Mouse (Mus musculus) heart, embryonic 16.5 days (tissue): Measurements from ENCODE around the gene Acad10. TPM values are rescaled to one million over a fixed set of nuclear protein-coding genes. Genes with fewer than 3 reads are reported as not detected.

Source experiments
- ATAC-seq: fragments of 200-750 bp; cut with Nextera tagmentation; replicated peaks from 2 replicates; pipeline ENCODE4 v1.8.0; 2017; ENCODE audit warnings: moderate number of reproducible peaks; ENCODE audit not compliant: insufficient read depth, low FRiP score; ENCODE audit errors: extremely low read depth
- H3K27ac ChIP-seq: fragments of 300-500 bp; sonication (generic); 2 replicates; pipeline ENCODE4 v1.5.1; 2014; ENCODE audit warnings: mild to moderate bottlenecking, low read length, control low read depth, moderate library complexity
- H3K27me3 ChIP-seq: fragments of 300-500 bp; sonication (generic); 2 replicates; pipeline ENCODE4 v1.6.1; 2014; ENCODE audit warnings: low read length, mixed read lengths; ENCODE audit not compliant: control insufficient read depth, insufficient read depth
- H3K36me3 ChIP-seq: fragments of 300-500 bp; sonication (generic); 2 replicates; pipeline ENCODE4 v1.6.1; 2014; ENCODE audit not compliant: control insufficient read depth, insufficient read depth
- H3K4me1 ChIP-seq: fragments of 300-500 bp; sonication (generic); 2 replicates; pipeline ENCODE4 v1.6.1; 2014; ENCODE audit warnings: low read length, mixed read lengths; ENCODE audit not compliant: control insufficient read depth, insufficient read depth
- H3K4me2 ChIP-seq: fragments of 300-500 bp; sonication (generic); 2 replicates; pipeline ENCODE4 v1.6.1; 2014; ENCODE audit warnings: low read depth, mild to moderate bottlenecking, control low read depth, low read length
- H3K4me3 ChIP-seq: fragments of 300-500 bp; sonication (generic); 2 replicates; pipeline ENCODE4 v1.5.1; 2014; ENCODE audit warnings: mild to moderate bottlenecking, control low read depth, low read length
- H3K9ac ChIP-seq: fragments of 300-500 bp; sonication (generic); 2 replicates; pipeline ENCODE4 v1.6.1; 2014; ENCODE audit warnings: low read length, control low read depth
- H3K9me3 ChIP-seq: fragments of 300-500 bp; sonication (generic); replicated peaks from 2 replicates; pipeline ENCODE4 v1.6.1; 2016; ENCODE audit warnings: low read length; ENCODE audit not compliant: control insufficient read depth
- WGBS: fragments of 180-500 bp; shearing (Covaris S2); extraction: QIAGEN DNeasy Blood & Tissue Kit; methylation state at CpG from one replicate; pipeline ENCODE4 v1.1.7; 2014; 5-methylcytosine and 5-hydroxymethylcytosine counted together
- polyA plus RNA-seq: library from polyadenylated mRNA; unstranded; fragments of >200 nt; fragmentation: Nextera tagmentation; extraction: Ambion mirVana; gene quantifications from 2 replicates; pipeline ENCODE4 v1.2.1, GENCODE M21; 2015

The Acad10 gene
- polyA plus RNA-seq, 1 experiment from 2014 or later: 2.2 TPM

DNA sequence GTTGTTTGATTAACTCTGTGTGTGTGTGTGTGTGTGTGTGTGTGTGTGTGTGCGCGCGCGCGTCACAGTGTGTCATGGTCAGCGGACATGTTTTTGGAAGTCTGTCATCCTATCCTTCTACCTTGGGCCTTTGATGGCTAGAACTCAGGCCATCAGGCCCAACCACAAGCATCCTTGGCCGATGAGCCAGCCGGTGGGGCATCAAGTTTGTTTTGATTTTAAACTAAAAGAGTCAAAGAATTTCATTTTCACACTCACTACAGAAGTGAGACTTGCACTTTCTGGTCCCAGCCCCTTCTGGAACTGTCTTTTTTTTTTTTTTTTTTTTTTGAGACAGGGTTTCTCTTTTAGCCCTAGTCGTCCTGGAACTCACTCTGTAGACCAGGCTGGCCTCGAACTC lies 75.3 kb downstream of the Acad10 start:
- ATAC-seq: no peak
- Histone ChIP-seq H3K36me3 (no peaks in the 10 kb centered on the region), H3K9ac (no peak overlapping the region), H3K4me1 (peaks cover 18% of the 10 kb centered on the region), H3K9me3 (no peaks in the 10 kb centered on the region), H3K4me2 (no peak overlapping the region), H3K27me3 (no peaks in the 10 kb centered on the region), H3K4me3 (no peak overlapping the region), H3K27ac (no peak overlapping the region)
- 94% methylated on average over 10 of the region's 10 CpGs for WGBS

GRCm38 (mm10) chr5:121583765-121584501 lies 76.4 kb downstream of the Acad10 start:
- Histone ChIP-seq H3K36me3 (0 out of 2 replicates have a peak, but pooled peaks cover 7% of the 10 kb centered on the region), H3K4me2 (0 out of 2 replicates have a peak overlapping the region, but pooled peaks have one; percentile 16), H3K9me3 (no peaks in the 10 kb centered on the region), H3K4me1 (peaks cover 18% of the 10 kb centered on the region), H3K27ac (peak overlapping the region; percentile 67), H3K9ac (no peak overlapping the region), H3K4me3 (no peak overlapping the region), H3K27me3 (no peaks in the 10 kb centered on the region)
- peak; percentile 88 for ATAC-seq
- WGBS: 43% methylated on average over 12 of the region's 12 CpGs

GRCm38 (mm10) chr5:121581945-121582344 lies 78.4 kb downstream of the Acad10 start:
- no peaks in the 10 kb centered on the region for H3K27me3 ChIP-seq
- 86% methylated on average over 8 of the region's 8 CpGs for WGBS
- no peak overlapping the region for H3K9ac ChIP-seq
- H3K4me3 ChIP-seq: no peak overlapping the region
- no peaks in the 10 kb centered on the region for H3K9me3 ChIP-seq
- H3K4me2 ChIP-seq: no peak overlapping the region
- H3K4me1 ChIP-seq: peaks cover 16% of the 10 kb centered on the region
- 0 out of 2 replicates have a peak, but pooled peaks cover 7% of the 10 kb centered on the region for H3K36me3 ChIP-seq
- H3K27ac ChIP-seq: no peak overlapping the region
- no peak for ATAC-seq

- Histone ChIP-seq H3K9ac (no peak overlapping the region), H3K27ac (no peak overlapping the region), H3K36me3 (0 out of 2 replicates have a peak, but pooled peaks cover 9% of the 10 kb centered on the region), H3K4me1 (no peaks in the 10 kb centered on the region), H3K4me2 (no peak overlapping the region), H3K4me3 (no peak overlapping the region), H3K27me3 (no peaks in the 10 kb centered on the region), H3K9me3 (no peaks in the 10 kb centered on the region)
- no peak for ATAC-seq
- WGBS: 70% methylated on average over 11 of the region's 11 CpGs
Measured at GRCm38 (mm10) chr5:121576927-121577488, 83.3 kb downstream of the Acad10 start.

DNA sequence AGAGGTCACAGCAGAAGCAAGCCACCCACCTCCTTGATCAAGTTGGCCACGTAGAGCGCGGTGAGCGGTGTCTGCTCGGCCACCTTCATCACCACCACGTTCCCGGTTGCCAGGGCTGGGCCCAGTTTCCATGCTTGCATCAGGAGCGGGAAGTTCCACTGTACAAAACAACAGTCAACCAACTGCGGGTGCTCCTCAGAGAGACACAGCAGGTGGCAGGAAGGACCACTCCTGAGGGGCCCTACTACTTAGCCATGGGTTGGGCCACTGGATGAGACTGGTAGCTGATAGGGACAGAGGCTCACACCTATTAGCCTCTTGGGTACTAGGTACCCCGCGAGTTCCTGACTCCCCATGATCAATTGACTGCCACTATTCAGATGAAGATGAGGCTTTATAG lies 84.4 kb downstream of the Acad10 start:
- Histone ChIP-seq H3K9me3 (no peaks in the 10 kb centered on the region), H3K9ac (no peak overlapping the region), H3K4me3 (no peak overlapping the region), H3K27me3 (no peaks in the 10 kb centered on the region), H3K4me1 (no peaks in the 10 kb centered on the region), H3K36me3 (0 out of 2 replicates have a peak, but pooled peaks cover 9% of the 10 kb centered on the region), H3K27ac (no peak overlapping the region), H3K4me2 (no peak overlapping the region)
- WGBS: 91% methylated on average over 11 of the region's 11 CpGs
- ATAC-seq: no peak

DNA sequence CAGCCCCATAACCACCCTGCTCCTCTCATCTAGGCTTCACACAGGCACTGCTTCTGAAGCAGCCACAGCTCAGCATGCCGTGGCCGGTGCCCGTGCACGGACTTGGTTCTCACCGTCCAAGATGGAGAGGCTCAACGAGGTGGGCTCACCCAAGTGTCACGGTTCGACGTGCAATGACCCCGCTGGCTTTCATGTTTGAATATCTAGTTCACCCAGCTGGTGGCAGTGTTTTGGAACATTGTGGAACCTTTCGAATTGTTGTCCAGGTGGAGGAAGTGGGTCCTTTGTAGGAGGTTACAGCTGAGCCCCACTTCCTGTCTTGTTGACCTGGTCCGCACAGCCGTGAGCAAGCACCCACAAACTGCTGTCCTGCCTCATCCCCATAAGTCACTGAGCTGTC lies 86.2 kb downstream of the Acad10 start:
- Histone ChIP-seq H3K4me1 (0 out of 2 replicates have a peak, but pooled peaks cover 3% of the 10 kb centered on the region), H3K27ac (no peak overlapping the region), H3K27me3 (no peaks in the 10 kb centered on the region), H3K9ac (no peak overlapping the region), H3K4me2 (no peak overlapping the region), H3K36me3 (0 out of 2 replicates have a peak, but pooled peaks cover 4% of the 10 kb centered on the region), H3K4me3 (no peak overlapping the region), H3K9me3 (no peaks in the 10 kb centered on the region)
- ATAC-seq: no peak
- WGBS: 87% methylated on average over 13 of the region's 13 CpGs

Other genes starting within 250 kb of the Acad10 start
- gene Tmem116, start 208.6 kb downstream of the Acad10 start, polyA plus RNA-seq: 4.5 and 4.8 TPM in 2 replicates
- 128 and 131 TPM in 2 replicates for gene Erp29, start 208.0 kb downstream of the Acad10 start, polyA plus RNA-seq
- 0.12 and 0.14 TPM in 2 replicates for gene Adam1b, start 157.1 kb downstream of the Acad10 start, polyA plus RNA-seq
- 0.54 and 1.3 TPM in 2 replicates for gene Adam1a, start 115.0 kb downstream of the Acad10 start, polyA plus RNA-seq
- 0.32 TPM in 1 of 2 replicates, not detected in the other for gene Gm42878, start 115.0 kb downstream of the Acad10 start, polyA plus RNA-seq
- 36.6 and 39.3 TPM in 2 replicates for gene Mapkapk5, start 114.6 kb downstream of the Acad10 start, polyA plus RNA-seq
- 132 and 133 TPM in 2 replicates for gene Aldh2, start 66.7 kb downstream of the Acad10 start, polyA plus RNA-seq
- gene Acad12, start 41.6 kb downstream of the Acad10 start, polyA plus RNA-seq: 6.7 TPM in 2 replicates
- gene Brap, start within 50 bp of the Acad10 start, polyA plus RNA-seq: 29.0 and 30.0 TPM in 2 replicates
- gene Atxn2, start 50.8 kb upstream of the Acad10 start, polyA plus RNA-seq: 36.0 and 38.4 TPM in 2 replicates
- gene Sh2b3, start 177.1 kb upstream of the Acad10 start, polyA plus RNA-seq: 12.0 and 13.3 TPM in 2 replicates
- 15.3 and 19.4 TPM in 2 replicates for gene Pheta1, start 188.5 kb upstream of the Acad10 start, polyA plus RNA-seq